Comparison of ENCODE assay signal across 11 mouse cellular contexts in genomic region chr1:106477670-106478355, GRCm38 (mm10).
DNase-seq lines count a peak whose midpoint lies in the region; ATAC-seq and TF ChIP-seq lines count a peak whose summit lies in the region.
"Had no signal": no experiment of that assay in that cellular context is flagged by ENCODE, and none has a peak within 500 bp of the region (broad histone marks: within the 10 kb centered on the region; RNA-seq: fewer than 3 reads in every experiment).

No protein-coding gene starts in this region.

- H3K4me3 ChIP-seq in hindbrain, postnatal 0 days (ENCODE audit: low read length): no peak overlapping the region
- no peak overlapping the region for H3K4me3 ChIP-seq in kidney, embryonic 16.5 days (ENCODE audit: low read length)
- H3K4me3 ChIP-seq in small intestine, adult 2 months (ENCODE audit: low read depth, low read length): no peak overlapping the region
- H3K4me3 ChIP-seq: heart, embryonic 12.5 days; liver, embryonic 12.5 days had no signal

- TF ChIP-seq CTCF in hindbrain, postnatal 0 days (IDR thresholded peaks at IDR 0.05; ENCODE audit: low read depth): no peak
- no peak for TF ChIP-seq CTCF in small intestine, adult 2 months (IDR thresholded peaks at IDR 0.05; ENCODE audit: extremely low read depth, insufficient read length, insufficient replicate concordance, low read depth, low read length)

- DNase-seq in layer of hippocampus, postnatal 10 days (ENCODE audit: low spot score in 2 of 2): peak; percentile 5 to 15
- no peak for DNase-seq in layer of hippocampus, postnatal 25 days (ENCODE audit: extremely low spot score in 1 of 2, low spot score in 1 of 2)
- peak; percentile 20 for DNase-seq in hindbrain, postnatal 0 days (ENCODE audit: low spot score)
- DNase-seq in cerebellum, adult 9-11 months: no peak
- DNase-seq in left cerebral cortex, postnatal 14 days (ENCODE audit: low spot score in 2 of 2): no peak
- DNase-seq in spleen, adult 12 weeks (ENCODE audit: low spot score): no peak

- no peak for TF ChIP-seq POLR2A in small intestine, adult 2 months (IDR thresholded peaks at IDR 0.05; ENCODE audit: low read depth, low read length)

- H3K4me2 ChIP-seq in hindbrain, postnatal 0 days (ENCODE audit: low read depth, low read length): no peak overlapping the region
- no peak overlapping the region for H3K4me2 ChIP-seq in kidney, embryonic 16.5 days (replicated peaks; ENCODE audit: low read depth, low read length)
- H3K4me2 ChIP-seq: heart, embryonic 12.5 days; liver, embryonic 12.5 days had no signal

- no peaks in the 10 kb centered on the region for H3K9me3 ChIP-seq in hindbrain, postnatal 0 days (ENCODE audit: low read length)
- H3K9me3 ChIP-seq in kidney, embryonic 16.5 days (ENCODE audit: low read length): no peaks in the 10 kb centered on the region
- H3K9me3 ChIP-seq: G1E; heart, embryonic 12.5 days; liver, embryonic 12.5 days had no signal

- H3K4me1 ChIP-seq in hindbrain, postnatal 0 days (ENCODE audit: insufficient read depth, low read length): no peaks in the 10 kb centered on the region
- H3K4me1 ChIP-seq in kidney, embryonic 16.5 days (ENCODE audit: insufficient read depth, low read length): no peaks in the 10 kb centered on the region
- H3K4me1 ChIP-seq in small intestine, adult 2 months (ENCODE audit: control insufficient read depth, insufficient read depth, insufficient read length, low read length): peaks cover 22% of the 10 kb centered on the region
- H3K4me1 ChIP-seq: heart, embryonic 12.5 days; liver, embryonic 12.5 days had no signal

- no peak overlapping the region for H3K9ac ChIP-seq in hindbrain, postnatal 0 days (replicated peaks; ENCODE audit: low read length)
- no peak overlapping the region for H3K9ac ChIP-seq in kidney, embryonic 16.5 days (replicated peaks; ENCODE audit: low read length)
- H3K9ac ChIP-seq: heart, embryonic 12.5 days; liver, embryonic 12.5 days had no signal

- peak; percentile 63; the same call in 1 of the 2 replicates for ATAC-seq in hindbrain, postnatal 0 days
- peak; percentile 61 for ATAC-seq in kidney, embryonic 16.5 days (ENCODE audit: low FRiP score, low TSS enrichment)
- ATAC-seq: liver, embryonic 12.5 days had no signal

- WGBS in hindbrain, postnatal 0 days: 42% methylated on average over 7 of the region's 7 CpGs
- 50% methylated on average over 7 of the region's 7 CpGs for WGBS in kidney, embryonic 16.5 days
- 25% methylated on average over 7 of the region's 7 CpGs for WGBS in small intestine, adult 2 months

- no peaks in the 10 kb centered on the region for H3K36me3 ChIP-seq in hindbrain, postnatal 0 days (ENCODE audit: insufficient read depth, low read length)
- H3K36me3 ChIP-seq in kidney, embryonic 16.5 days (ENCODE audit: insufficient read depth, low read length): no peaks in the 10 kb centered on the region
- H3K36me3 ChIP-seq in small intestine, adult 2 months (ENCODE audit: control insufficient read depth, insufficient read depth, low read length): no peaks in the 10 kb centered on the region
- H3K36me3 ChIP-seq: G1E; heart, embryonic 12.5 days; liver, embryonic 12.5 days had no signal

- H3K27me3 ChIP-seq in hindbrain, postnatal 0 days (ENCODE audit: insufficient read depth, low read length): no peaks in the 10 kb centered on the region
- H3K27me3 ChIP-seq in kidney, embryonic 16.5 days (ENCODE audit: insufficient read depth, low read length): no peaks in the 10 kb centered on the region
- no peaks in the 10 kb centered on the region for H3K27me3 ChIP-seq in small intestine, adult 2 months (ENCODE audit: control insufficient read depth, insufficient read depth, low read length)
- H3K27me3 ChIP-seq: heart, embryonic 12.5 days; liver, embryonic 12.5 days had no signal

- H3K27ac ChIP-seq in hindbrain, postnatal 0 days: no peak overlapping the region
- H3K27ac ChIP-seq in kidney, embryonic 16.5 days (ENCODE audit: low read length): no peak overlapping the region
- H3K27ac ChIP-seq in small intestine, adult 2 months (ENCODE audit: insufficient read depth, low read depth, low read length): peak overlapping the region; percentile 81
- H3K27ac ChIP-seq: liver, embryonic 12.5 days had no signal

- intact Hi-C loops in left cerebral cortex, postnatal 14 days (cut with DNase I): no loop called here

Comparison
In these comparisons a context has a peak if more than half of its experiments do, and no peak if none do; other contexts are left out.
1. DNase-seq: peak in layer of hippocampus, postnatal 10 days (2 of 2) and hindbrain, postnatal 0 days (single experiment); none in layer of hippocampus, postnatal 25 days (0 of 2), cerebellum, adult 9-11 months (single experiment), left cerebral cortex, postnatal 14 days (0 of 2) and spleen, adult 12 weeks (single experiment).